Mouse (Mus musculus) c-Kit-positive CD71-positive TER-119-negative erythroid progenitor cells, embryonic 14.5 days (primary cell): ENCODE measurements around the gene Slc16a9.

Source experiments
- DNase-seq: peaks from one replicate; pipeline ENCODE4 v3.0.0-alpha.2; 2013; ENCODE audit warnings: low read depth

The Slc16a9 gene

GRCm38 (mm10) chr10:70301190-70301589, 56.3 kb downstream of the Slc16a9 start:
- no peak for DNase-seq

DNA sequence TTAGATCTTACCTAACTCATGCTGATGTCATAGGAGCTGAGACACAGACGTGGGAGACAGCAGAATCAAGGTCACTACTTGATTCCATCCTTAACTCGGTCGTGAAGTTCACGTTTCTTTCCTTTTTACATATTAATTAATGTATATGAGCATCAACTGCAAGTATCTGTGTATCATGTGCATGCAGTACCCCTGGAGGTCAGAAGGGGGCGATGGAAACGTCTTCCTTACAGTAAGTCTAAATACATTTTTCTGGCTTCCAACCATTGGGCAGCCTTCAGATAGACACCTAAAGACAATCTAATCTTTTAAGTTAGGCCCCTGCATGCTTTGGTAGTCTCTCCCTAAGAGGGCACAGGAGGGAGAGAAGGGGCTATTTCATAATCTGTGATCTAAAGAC, 58.3 kb downstream of the Slc16a9 start:
- no peak for DNase-seq

GRCm38 (mm10) chr10:70305683-70306082, 60.8 kb downstream of the Slc16a9 start:
- no peak for DNase-seq

DNA sequence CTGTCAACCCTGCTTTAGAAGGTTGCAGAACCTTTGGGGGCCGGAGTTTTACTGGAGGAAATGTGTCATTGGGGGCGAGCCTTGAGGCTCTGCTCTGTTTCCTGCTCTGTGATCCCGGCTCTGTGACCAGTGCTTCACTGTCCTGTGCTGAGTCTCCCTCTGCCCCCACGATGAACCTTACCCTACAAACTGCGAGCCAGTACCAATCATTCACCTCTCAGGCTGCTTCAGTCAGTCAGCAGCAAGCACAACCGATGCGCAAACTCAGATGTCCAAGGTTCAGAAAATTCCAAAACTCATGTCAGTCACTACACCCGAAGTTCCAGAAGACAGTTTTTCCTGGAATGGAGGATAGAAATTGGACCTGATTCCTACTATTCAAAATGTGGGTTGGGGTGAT, 64.5 kb downstream of the Slc16a9 start:
- DNase-seq, result no peak

- DNase-seq, result no peak
Observed at GRCm38 (mm10) chr10:70310646-70311045, 65.7 kb downstream of the Slc16a9 start.

DNA sequence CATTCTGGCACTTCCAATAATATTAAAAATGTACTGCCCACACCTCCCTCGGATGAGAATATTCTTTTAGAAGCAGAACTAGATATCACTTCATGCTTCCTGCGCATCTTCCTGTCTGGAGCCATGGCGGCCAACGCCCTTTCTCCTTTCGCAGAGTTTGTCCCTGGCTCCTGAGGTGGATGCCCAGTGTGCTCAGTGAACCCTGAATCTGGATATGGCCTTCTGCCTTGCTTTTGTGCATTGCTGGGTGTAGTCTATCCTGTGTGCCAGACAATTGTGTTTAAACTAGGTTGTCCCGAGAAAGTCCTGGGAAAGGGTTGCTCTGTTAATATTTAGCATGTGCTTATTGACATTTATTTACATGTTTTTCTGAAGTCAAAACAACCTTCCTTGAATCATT, 71.0 kb downstream of the Slc16a9 start:
- DNase-seq, result no peak

GRCm38 (mm10) chr10:70316856-70317255, 72.0 kb downstream of the Slc16a9 start:
- no peak for DNase-seq

DNA sequence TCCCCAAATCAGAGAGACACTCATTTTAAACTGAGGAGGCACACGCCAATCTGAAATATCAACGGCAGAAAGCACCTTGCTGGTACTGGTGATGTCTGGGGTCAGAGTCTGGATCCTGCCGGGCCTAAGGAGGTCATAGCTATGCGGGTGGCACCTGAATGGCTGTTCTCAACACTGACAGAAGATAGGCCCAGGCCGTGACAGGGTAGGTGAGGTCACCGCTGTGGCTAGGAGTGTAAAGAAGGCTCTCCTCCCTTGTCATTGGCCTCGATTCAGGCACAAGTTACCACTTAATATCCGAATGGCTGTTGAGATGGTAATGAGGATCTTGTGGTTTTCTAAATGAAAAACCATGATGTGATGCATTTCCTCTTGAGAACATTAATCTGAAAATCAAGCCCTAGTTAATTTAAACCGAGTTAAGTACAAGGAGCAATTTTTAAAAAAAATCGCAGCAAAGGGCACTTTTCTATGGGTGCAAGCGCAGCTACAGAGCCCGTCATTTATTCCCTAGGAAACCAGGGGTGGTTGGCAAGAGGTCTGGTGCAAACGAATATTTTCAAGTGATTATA, 72.6 kb downstream of the Slc16a9 start:
- DNase-seq, result no peak

DNA sequence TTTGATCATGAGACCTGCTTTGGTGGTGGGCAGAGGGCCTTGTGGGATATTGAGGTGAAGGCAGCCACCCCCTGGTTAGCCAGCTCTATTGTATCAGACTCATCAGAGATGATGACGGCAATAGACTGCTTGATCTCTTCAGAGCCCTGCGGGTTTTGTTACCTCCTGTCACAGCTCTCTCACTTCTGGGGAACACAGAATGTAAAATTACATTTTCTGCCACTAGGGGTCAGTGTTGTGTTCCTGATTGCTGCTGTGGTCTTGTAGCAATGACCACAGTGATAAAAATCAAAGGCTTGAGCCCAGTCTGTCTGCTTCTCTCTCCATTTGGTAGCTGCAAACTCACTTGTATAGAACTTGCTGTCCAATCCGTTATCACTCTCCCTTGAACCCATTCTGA, 73.7 kb downstream of the Slc16a9 start:
- DNase-seq, result peak; percentile 21

DNA sequence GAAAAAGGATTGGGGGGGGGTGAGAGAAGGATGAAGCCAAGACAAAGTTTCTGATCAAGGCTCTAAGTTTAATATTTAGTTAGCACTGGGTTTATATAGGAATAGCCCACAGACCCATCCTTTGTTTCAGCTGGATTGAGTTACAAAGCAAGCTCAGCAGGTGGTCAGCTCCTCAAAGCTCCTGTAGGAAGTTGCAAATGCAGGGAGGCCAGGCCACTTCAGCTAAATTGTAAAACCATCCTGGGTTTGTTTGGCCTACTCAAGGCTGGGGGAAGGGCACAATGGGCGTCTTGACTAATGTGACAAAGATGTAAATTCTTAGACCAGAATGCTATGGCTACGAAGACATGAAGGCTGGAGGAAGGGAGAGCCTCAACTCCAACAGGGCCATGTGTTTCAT, 80.6 kb downstream of the Slc16a9 start:
- DNase-seq, result no peak

DNA sequence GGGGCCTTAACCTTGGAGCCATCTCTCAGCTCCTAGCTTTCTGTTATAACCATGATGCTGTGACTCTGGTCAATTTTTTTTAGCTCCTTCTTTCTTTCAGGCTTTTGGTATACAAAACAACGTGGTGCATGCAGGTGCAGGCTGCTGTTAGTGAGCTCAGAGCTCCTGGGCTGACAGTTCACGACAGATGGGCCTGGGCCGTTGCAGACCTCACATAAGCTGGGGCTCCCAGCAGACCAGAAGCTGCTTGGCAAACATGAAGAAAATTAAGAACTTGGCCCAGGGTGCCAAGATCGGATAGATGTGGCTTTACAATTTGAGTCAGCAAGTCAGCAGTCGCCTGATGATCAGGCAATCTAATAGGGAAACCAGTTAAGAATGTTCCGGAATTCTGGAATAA, 82.4 kb downstream of the Slc16a9 start:
- DNase-seq, result no peak

DNA sequence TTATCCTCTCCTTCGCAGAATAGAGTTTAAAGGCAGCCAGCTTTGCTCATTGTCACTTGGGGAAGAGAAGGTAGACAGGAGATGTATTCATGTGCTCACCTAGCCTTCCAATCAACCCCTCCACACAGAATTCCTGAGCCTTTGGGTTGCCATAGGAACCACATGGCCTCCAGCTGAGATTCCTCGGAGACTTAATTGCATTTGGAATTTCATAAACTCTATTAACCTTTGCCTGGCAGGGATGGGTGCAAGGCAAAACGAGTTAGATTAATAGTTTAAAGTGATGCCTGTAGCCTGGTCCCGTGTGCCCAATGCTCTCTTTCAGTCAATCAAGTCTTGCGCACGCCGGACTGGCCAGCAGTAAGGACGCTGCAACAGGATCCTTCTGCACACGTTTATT, 83.2 kb downstream of the Slc16a9 start:
- no peak for DNase-seq
